ENCODE assay signal across 13 mouse cellular contexts in genomic region chr1:135260931-135261330, GRCm38 (mm10). TPM values are rescaled to one million over a fixed set of nuclear protein-coding genes. Genes with fewer than 3 reads are reported as not detected.
A peak's percentile ranks its signal among the peaks of the same experiment; 100 is the strongest.
DNase-seq lines count a peak whose midpoint lies in the region; ATAC-seq and TF ChIP-seq lines count a peak whose summit lies in the region.
"Had no signal": no experiment of that assay in that cellular context is flagged by ENCODE, and none has a peak within 500 bp of the region (broad histone marks: within the 10 kb centered on the region; RNA-seq: fewer than 3 reads in every experiment).

No protein-coding gene starts in this region.

- H3K27me3 ChIP-seq in E14TG2a.4 (ENCODE audit: insufficient read depth, low read length) (no peaks in the 10 kb centered on the region), ES-Bruce4 (ENCODE audit: control insufficient read depth, insufficient read depth, low read length, poor library complexity, severe bottlenecking) (no peaks in the 10 kb centered on the region)
- no peaks in the 10 kb centered on the region for H3K27me3 ChIP-seq in intestine, embryonic 16.5 days (replicated peaks; ENCODE audit: control insufficient read depth, insufficient read depth, low read length)
- H3K27me3 ChIP-seq: midbrain, embryonic 15.5 days; neural tube, embryonic 13.5 days had no signal

- H3K4me3 ChIP-seq in E14TG2a.4 (replicated peaks; ENCODE audit: low read length) (peak overlapping the region; percentile 18; the same call in 1 of the 2 replicates), ES-Bruce4 (ENCODE audit: low read depth, low read length) (peak overlapping the region; percentile 14; the same call in 1 of the 2 replicates)
- no peak overlapping the region for H3K4me3 ChIP-seq in intestine, embryonic 16.5 days (ENCODE audit: low read length)
- H3K4me3 ChIP-seq: hindbrain, embryonic 10.5 days; liver, embryonic 15.5 days; midbrain, embryonic 15.5 days; neural tube, embryonic 13.5 days had no signal

- H3K9ac ChIP-seq in ES-Bruce4 (ENCODE audit: low read depth, poor library complexity, severe bottlenecking): no peak overlapping the region
- H3K9ac ChIP-seq in intestine, embryonic 16.5 days (ENCODE audit: low read depth, low read length): no peak overlapping the region
- H3K9ac ChIP-seq: liver, embryonic 15.5 days; midbrain, embryonic 15.5 days; neural tube, embryonic 13.5 days had no signal

- peak overlapping the region; percentile 85 for H3K27ac ChIP-seq in ES-Bruce4 (ENCODE audit: insufficient read depth, low read length)
- H3K27ac ChIP-seq in intestine, embryonic 16.5 days (ENCODE audit: low read length): peak overlapping the region; percentile 76
- H3K27ac ChIP-seq: hindbrain, embryonic 10.5 days; liver, embryonic 15.5 days; midbrain, embryonic 15.5 days; neural tube, embryonic 13.5 days had no signal

- H3K9me3 ChIP-seq in E14TG2a.4 (ENCODE audit: low read length) (no peaks in the 10 kb centered on the region), ES-Bruce4 (replicated peaks; ENCODE audit: control insufficient read depth, insufficient read depth, low read length, poor library complexity, severe bottlenecking) (no peaks in the 10 kb centered on the region)
- no peaks in the 10 kb centered on the region for H3K9me3 ChIP-seq in intestine, embryonic 16.5 days (ENCODE audit: control insufficient read depth, low read length)
- H3K9me3 ChIP-seq: hindbrain, embryonic 10.5 days; liver, embryonic 15.5 days; midbrain, embryonic 15.5 days; neural tube, embryonic 13.5 days had no signal

- TF ChIP-seq EP300 in ES-Bruce4 (IDR thresholded peaks at IDR 0.05; ENCODE audit: insufficient read depth, low read depth, low read length): peak; percentile 97

- 58% methylated on average over 6 of the region's 6 CpGs for WGBS in intestine, embryonic 16.5 days

- TF ChIP-seq CTCF in E14TG2a.4 (conservative IDR thresholded peaks at IDR 0.05; ENCODE audit: low read length) (no peak), ES-Bruce4 (IDR thresholded peaks at IDR 0.05; ENCODE audit: low read depth, low read length) (no peak)

- H3K4me1 ChIP-seq in E14TG2a.4 (replicated peaks; ENCODE audit: low read depth, low read length) (peaks cover 73% of the 10 kb centered on the region), ES-Bruce4 (ENCODE audit: control insufficient read depth, insufficient read depth, low read length) (peaks cover 6% of the 10 kb centered on the region)
- H3K4me1 ChIP-seq in intestine, embryonic 16.5 days (ENCODE audit: control insufficient read depth, insufficient read depth, low read length): peaks cover 8% of the 10 kb centered on the region; the same call in 1 of the 2 replicates

- H3K36me3 ChIP-seq in E14TG2a.4 (ENCODE audit: insufficient read depth, low read length) (peaks cover 47% of the 10 kb centered on the region), ES-Bruce4 (ENCODE audit: control insufficient read depth, insufficient read depth, low read length, poor library complexity, severe bottlenecking) (peaks cover 3% of the 10 kb centered on the region; the same call in 1 of the 2 replicates)
- peaks cover 16% of the 10 kb centered on the region for H3K36me3 ChIP-seq in intestine, embryonic 16.5 days (ENCODE audit: control insufficient read depth, insufficient read depth, low read length)

- TF ChIP-seq POLR2A in ES-Bruce4 (IDR thresholded peaks at IDR 0.05; ENCODE audit: insufficient read depth, low read length): no peak

- peak; percentile 71 for DNase-seq in lung, postnatal 10 days
- no peak for DNase-seq in cerebellum, postnatal 4 days (ENCODE audit: low spot score in 2 of 2)
- DNase-seq in layer of hippocampus, postnatal 25 days (ENCODE audit: extremely low spot score in 1 of 2, low spot score in 1 of 2): no peak
- DNase-seq in adrenal gland, postnatal 36 days: no peak
- DNase-seq: cerebellum, adult 9-10 months; kidney, postnatal 10 days had no signal

- 0 out of 2 replicates have a peak overlapping the region, but pooled peaks have one; percentile 13 for H3K4me2 ChIP-seq in intestine, embryonic 16.5 days (ENCODE audit: low read depth, low read length)
- H3K4me2 ChIP-seq: liver, embryonic 15.5 days; midbrain, embryonic 15.5 days; neural tube, embryonic 13.5 days had no signal

- peak; percentile 18 for ATAC-seq in intestine, embryonic 16.5 days
- ATAC-seq: midbrain, embryonic 15.5 days had no signal

RNA-seq across cellular contexts. Expression of gene Elf3, which starts 2.6 kb away (rescaled TPM):
- 36.6 and 37.3 TPM in 2 replicates for polyA plus RNA-seq in ES-Bruce4 (2011; ENCODE audit: insufficient read depth, insufficient read length, low read depth, missing spikeins)
- polyA plus RNA-seq in intestine, embryonic 16.5 days (2015; fragmentation: Nextera tagmentation; extraction: Ambion mirVana): 264 and 267 TPM in 2 replicates
- not detected for total RNA-seq in layer of hippocampus, postnatal 25 days (2021)
- total RNA-seq in adrenal gland, postnatal 36 days (2021): not detected

RNA-seq across cellular contexts. Expression of gene Rnpep, which starts 23.0 kb away (rescaled TPM):
- polyA plus RNA-seq in ES-Bruce4 (2011; ENCODE audit: insufficient read depth, insufficient read length, low read depth, missing spikeins): 44.5 and 47.3 TPM in 2 replicates
- 174 and 193 TPM in 2 replicates for polyA plus RNA-seq in intestine, embryonic 16.5 days (2015; fragmentation: Nextera tagmentation; extraction: Ambion mirVana)
- total RNA-seq in layer of hippocampus, postnatal 25 days (2021): 10 to 100 TPM; 51.3 to 57.3 TPM
- total RNA-seq in adrenal gland, postnatal 36 days (2021): 10 to 100 TPM; 46.3 to 48.9 TPM

RNA-seq across cellular contexts. Expression of gene Timm17a, which starts 52.6 kb away (rescaled TPM):
- 164 TPM in 2 replicates for polyA plus RNA-seq in ES-Bruce4 (2011; ENCODE audit: insufficient read depth, insufficient read length, low read depth, missing spikeins)
- 247 and 268 TPM in 2 replicates for polyA plus RNA-seq in intestine, embryonic 16.5 days (2015; fragmentation: Nextera tagmentation; extraction: Ambion mirVana)
- total RNA-seq in layer of hippocampus, postnatal 25 days (2021): 100 to 1,000 TPM; 151 to 176 TPM
- total RNA-seq in adrenal gland, postnatal 36 days (2021): 100 to 1,000 TPM; 212 to 215 TPM
